Mouse (Mus musculus): ENCODE results near the gene Ppan. TPM values are rescaled to one million over a fixed set of nuclear protein-coding genes. Genes with fewer than 3 reads are reported as not detected.

Gene Ppan
- polyA plus RNA-seq, 1 experiment from 2014 or later: 57.1 TPM

DNA sequence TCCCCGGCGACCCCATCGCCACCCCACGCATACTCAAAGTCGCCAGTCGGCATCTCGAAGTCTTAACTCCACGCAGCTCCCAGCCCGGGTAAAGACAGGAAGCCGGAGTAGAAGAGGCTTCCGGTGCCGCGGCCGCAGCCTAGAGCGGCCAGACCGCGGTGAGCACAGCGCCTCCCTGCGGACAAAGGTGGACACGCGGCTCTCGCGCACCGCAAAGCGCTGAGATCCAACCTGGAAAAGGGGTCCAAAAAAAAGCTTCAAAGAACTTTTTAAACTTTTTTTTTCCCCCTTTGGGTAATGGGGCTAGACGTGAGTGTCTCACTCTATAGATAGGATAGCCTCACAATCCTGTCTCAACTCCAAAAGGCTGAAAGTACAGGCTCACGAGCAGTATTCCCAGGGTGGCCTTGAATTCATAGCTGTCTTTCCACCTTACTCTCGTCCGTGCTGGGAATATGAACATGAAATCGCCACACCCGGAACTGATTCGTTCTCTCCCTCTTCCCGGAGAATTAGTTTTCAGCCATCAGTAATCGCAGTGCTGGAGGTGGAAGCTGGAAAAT is 10.6 kb downstream of the Ppan start, which contains the start of gene Eif3g:
Gene Eif3g, minus strand, starts transcription at position 113 of the 563 bp plus-strand sequence.
- 7% methylated on average over 32 of the region's 34 CpGs for WGBS
- Histone ChIP-seq H3K27me3 (ENCODE audit: control insufficient read depth, insufficient read depth, low read length) (no peaks in the 10 kb centered on the region), H3K9ac (ENCODE audit: low read length) (peak within 1 kb of the TSS; percentile 95), H3K36me3 (ENCODE audit: control insufficient read depth, insufficient read depth, low read length) (peaks cover 24% of the 10 kb centered on the region), H3K27ac (ENCODE audit: low read depth, low read length) (no peak within 1 kb of the TSS), H3K9me3 (ENCODE audit: control insufficient read depth, low read length) (no peaks in the 10 kb centered on the region), H3K4me1 (ENCODE audit: control insufficient read depth, insufficient read depth, low read length) (peaks cover 9% of the 10 kb centered on the region), H3K4me2 (peak within 1 kb of the TSS; percentile 86), H3K4me3 (ENCODE audit: low read depth, low read length) (peak within 1 kb of the TSS; percentile 85)
- ATAC-seq (ENCODE audit: low FRiP score) (peak; percentile 86), DNase-seq (ENCODE audit: low spot score, missing footprints) (peak; percentile 99)

GRCm38 (mm10) chr9:20901466-20902173 is 13.6 kb downstream of the Ppan start:
- ATAC-seq (ENCODE audit: low FRiP score) (no peak), DNase-seq (ENCODE audit: low spot score, missing footprints) (no peak)
- no peaks in the 10 kb centered on the region for H3K27me3 ChIP-seq (ENCODE audit: control insufficient read depth, insufficient read depth, low read length)
- H3K9ac ChIP-seq (ENCODE audit: low read length): no peak overlapping the region
- no peaks in the 10 kb centered on the region for H3K9me3 ChIP-seq (ENCODE audit: control insufficient read depth, low read length)
- H3K4me1 ChIP-seq (ENCODE audit: control insufficient read depth, insufficient read depth, low read length): peaks cover 9% of the 10 kb centered on the region
- H3K4me2 ChIP-seq: no peak overlapping the region
- WGBS: 16% methylated on average over 13 of the region's 13 CpGs
- peaks cover 12% of the 10 kb centered on the region for H3K36me3 ChIP-seq (ENCODE audit: control insufficient read depth, insufficient read depth, low read length)
- no peak overlapping the region for H3K27ac ChIP-seq (ENCODE audit: low read depth, low read length)
- H3K4me3 ChIP-seq (ENCODE audit: low read depth, low read length): no peak overlapping the region

GRCm38 (mm10) chr9:20902174-20902491 is 14.2 kb downstream of the Ppan start:
- Histone ChIP-seq H3K9ac (ENCODE audit: low read length) (no peak overlapping the region), H3K27ac (ENCODE audit: low read depth, low read length) (no peak overlapping the region), H3K27me3 (ENCODE audit: control insufficient read depth, insufficient read depth, low read length) (no peaks in the 10 kb centered on the region), H3K4me3 (ENCODE audit: low read depth, low read length) (no peak overlapping the region), H3K9me3 (ENCODE audit: control insufficient read depth, low read length) (no peaks in the 10 kb centered on the region), H3K36me3 (ENCODE audit: control insufficient read depth, insufficient read depth, low read length) (peaks cover 15% of the 10 kb centered on the region), H3K4me2 (no peak overlapping the region), H3K4me1 (ENCODE audit: control insufficient read depth, insufficient read depth, low read length) (peaks cover 8% of the 10 kb centered on the region)
- ATAC-seq (ENCODE audit: low FRiP score) (no peak), DNase-seq (ENCODE audit: low spot score, missing footprints) (no peak)
- 49% methylated on average over 6 of the region's 6 CpGs for WGBS

GRCm38 (mm10) chr9:20909948-20910347 is 22.0 kb downstream of the Ppan start:
- H3K4me2 ChIP-seq: no peak overlapping the region
- H3K27me3 ChIP-seq (ENCODE audit: control insufficient read depth, insufficient read depth, low read length): no peaks in the 10 kb centered on the region
- ATAC-seq (ENCODE audit: low FRiP score): no peak
- no peak overlapping the region for H3K9ac ChIP-seq (ENCODE audit: low read length)
- H3K27ac ChIP-seq (ENCODE audit: low read depth, low read length): no peak overlapping the region
- WGBS: 96% methylated on average over 9 of the region's 9 CpGs
- no peak overlapping the region for H3K4me3 ChIP-seq (ENCODE audit: low read depth, low read length)
- H3K4me1 ChIP-seq (ENCODE audit: control insufficient read depth, insufficient read depth, low read length): no peaks in the 10 kb centered on the region
- H3K9me3 ChIP-seq (ENCODE audit: control insufficient read depth, low read length): no peaks in the 10 kb centered on the region
- DNase-seq (ENCODE audit: low spot score, missing footprints): no peak
- peaks cover 67% of the 10 kb centered on the region for H3K36me3 ChIP-seq (ENCODE audit: control insufficient read depth, insufficient read depth, low read length)

GRCm38 (mm10) chr9:20916160-20916559 is 28.2 kb downstream of the Ppan start:
- 85% methylated on average over 4 of the region's 4 CpGs for WGBS
- ATAC-seq (ENCODE audit: low FRiP score) (no peak), DNase-seq (ENCODE audit: low spot score, missing footprints) (no peak)
- Histone ChIP-seq H3K4me1 (ENCODE audit: control insufficient read depth, insufficient read depth, low read length) (no peaks in the 10 kb centered on the region), H3K27me3 (ENCODE audit: control insufficient read depth, insufficient read depth, low read length) (no peaks in the 10 kb centered on the region), H3K36me3 (ENCODE audit: control insufficient read depth, insufficient read depth, low read length) (peaks cover 69% of the 10 kb centered on the region), H3K27ac (ENCODE audit: low read depth, low read length) (no peak overlapping the region), H3K4me3 (ENCODE audit: low read depth, low read length) (no peak overlapping the region), H3K9me3 (ENCODE audit: control insufficient read depth, low read length) (no peaks in the 10 kb centered on the region), H3K4me2 (no peak overlapping the region), H3K9ac (ENCODE audit: low read length) (no peak overlapping the region)

- H3K4me3 ChIP-seq (ENCODE audit: low read depth, low read length): no peak overlapping the region
- 89% methylated on average over 3 of the region's 3 CpGs for WGBS
These were observed 35.3 kb downstream of the Ppan start for GRCm38 (mm10) chr9:20923258-20923657.

More at GRCm38 (mm10) chr9:20923258-20923657, 35.3 kb downstream of the Ppan start:
- Histone ChIP-seq H3K27me3 (ENCODE audit: control insufficient read depth, insufficient read depth, low read length) (no peaks in the 10 kb centered on the region), H3K27ac (ENCODE audit: low read depth, low read length) (no peak overlapping the region), H3K4me2 (no peak overlapping the region), H3K4me1 (ENCODE audit: control insufficient read depth, insufficient read depth, low read length) (no peaks in the 10 kb centered on the region), H3K36me3 (ENCODE audit: control insufficient read depth, insufficient read depth, low read length) (peaks cover 70% of the 10 kb centered on the region), H3K9ac (ENCODE audit: low read length) (no peak overlapping the region), H3K9me3 (ENCODE audit: control insufficient read depth, low read length) (no peaks in the 10 kb centered on the region)
- no peak for ATAC-seq (ENCODE audit: low FRiP score)
- no peak for DNase-seq (ENCODE audit: low spot score, missing footprints)

Small RNA genes lying within 50 kb of the gene (microRNA-seq; reads per million reads assigned to microRNA genes)
- 2.1 reads per million, percentile 4 among the genes with 10 or more reads in this experiment for gene Mir7081

Other genes starting within 250 kb of the Ppan start
- 459 TPM in 2 replicates for gene Ubl5, start 245.3 kb upstream of the Ppan start, polyA plus RNA-seq (2014; fragmentation: Nextera tagmentation; extraction: Ambion mirVana)
- gene Fbxl12, start 243.4 kb upstream of the Ppan start, polyA plus RNA-seq (2014; fragmentation: Nextera tagmentation; extraction: Ambion mirVana): 10.5 and 12.0 TPM in 2 replicates
- gene Pin1, start 236.1 kb upstream of the Ppan start, polyA plus RNA-seq (2014; fragmentation: Nextera tagmentation; extraction: Ambion mirVana): 60.8 and 64.6 TPM in 2 replicates
- gene Olfm2, start 141.8 kb upstream of the Ppan start, polyA plus RNA-seq (2014; fragmentation: Nextera tagmentation; extraction: Ambion mirVana): 33.6 and 35.3 TPM in 2 replicates
- 0.38 and 0.43 TPM in 2 replicates for gene Col5a3, start 73.1 kb upstream of the Ppan start, polyA plus RNA-seq (2014; fragmentation: Nextera tagmentation; extraction: Ambion mirVana)
- gene Rdh8, start 69.7 kb upstream of the Ppan start, polyA plus RNA-seq (2014; fragmentation: Nextera tagmentation; extraction: Ambion mirVana): not detected in 2 replicates
- 0.45 and 0.66 TPM in 2 replicates for gene A230050P20Rik, start 19.5 kb upstream of the Ppan start, polyA plus RNA-seq (2014; fragmentation: Nextera tagmentation; extraction: Ambion mirVana)
- 5.0 and 6.1 TPM in 2 replicates for gene Angptl6, start 8.4 kb upstream of the Ppan start, polyA plus RNA-seq (2014; fragmentation: Nextera tagmentation; extraction: Ambion mirVana)
- 348 and 354 TPM in 2 replicates for gene Eif3g, start 10.4 kb downstream of the Ppan start, polyA plus RNA-seq (2014; fragmentation: Nextera tagmentation; extraction: Ambion mirVana)
- gene Dnmt1, start 71.7 kb downstream of the Ppan start, polyA plus RNA-seq (2014; fragmentation: Nextera tagmentation; extraction: Ambion mirVana): 67.4 and 73.3 TPM in 2 replicates
- 18.1 and 20.1 TPM in 2 replicates for gene S1pr2, start 88.6 kb downstream of the Ppan start, polyA plus RNA-seq (2014; fragmentation: Nextera tagmentation; extraction: Ambion mirVana)
- 120 and 121 TPM in 2 replicates for gene Mrpl4, start 114.6 kb downstream of the Ppan start, polyA plus RNA-seq (2014; fragmentation: Nextera tagmentation; extraction: Ambion mirVana)
- gene Icam1, start 127.8 kb downstream of the Ppan start, polyA plus RNA-seq (2014; fragmentation: Nextera tagmentation; extraction: Ambion mirVana): 3.9 and 4.0 TPM in 2 replicates
- gene Icam4, start 141.2 kb downstream of the Ppan start, polyA plus RNA-seq (2014; fragmentation: Nextera tagmentation; extraction: Ambion mirVana): 5.4 and 9.2 TPM in 2 replicates
- gene Icam5, start 143.9 kb downstream of the Ppan start, polyA plus RNA-seq (2014; fragmentation: Nextera tagmentation; extraction: Ambion mirVana): not detected in 2 replicates
- 0.86 and 2.1 TPM in 2 replicates for gene Zglp1, start 178.9 kb downstream of the Ppan start, polyA plus RNA-seq (2014; fragmentation: Nextera tagmentation; extraction: Ambion mirVana)
- gene Gm49373, start 184.9 kb downstream of the Ppan start, polyA plus RNA-seq (2014; fragmentation: Nextera tagmentation; extraction: Ambion mirVana): 0.75 and 1.3 TPM in 2 replicates
- gene Fdx1l, start 185.4 kb downstream of the Ppan start, polyA plus RNA-seq (2014; fragmentation: Nextera tagmentation; extraction: Ambion mirVana): 46.3 and 50.4 TPM in 2 replicates
- 2.0 and 2.1 TPM in 2 replicates for gene Gm38431, start 203.8 kb downstream of the Ppan start, polyA plus RNA-seq (2014; fragmentation: Nextera tagmentation; extraction: Ambion mirVana)
- gene Raver1, start 203.8 kb downstream of the Ppan start, polyA plus RNA-seq (2014; fragmentation: Nextera tagmentation; extraction: Ambion mirVana): 66.0 and 76.1 TPM in 2 replicates
- 6.1 and 7.1 TPM in 2 replicates for gene Tyk2, start 243.1 kb downstream of the Ppan start, polyA plus RNA-seq (2014; fragmentation: Nextera tagmentation; extraction: Ambion mirVana)